Mouse (Mus musculus) liver, postnatal 0 days (tissue): ENCODE data around the gene Sult2b1.

ENCODE experiments used
- CTCF ChIP-seq: sonication (generic); IDR thresholded peaks from 2 replicates; pipeline ENCODE4 v1.5.1; 2016; ENCODE audit warnings: antibody characterized with exemption, low read depth
- EP300 ChIP-seq: IDR thresholded peaks from 2 replicates; pipeline ENCODE4 v1.6.1; 2016; ENCODE audit warnings: antibody characterized with exemption, low read depth, mild to moderate bottlenecking

GRCm38 (mm10) chr7:45717918-45718297, 66.6 kb downstream of the Sult2b1 start, which contains the start of gene Sphk2:
- peak; percentile 79; the same call in 1 of the 2 replicates for TF ChIP-seq EP300
- TF ChIP-seq CTCF: peak; percentile 24
